Mouse (Mus musculus) cerebellum, adult 2 months (tissue): ENCODE data around the gene Larp1.

Source experiments
- CTCF ChIP-seq: fragments of 200-500 bp; IDR thresholded peaks from 2 replicates; pipeline ENCODE4 v1.5.1; 2011; ENCODE audit warnings: low read depth, mild to moderate bottlenecking, control low read depth, low read length, moderate library complexity, borderline replicate concordance; ENCODE audit not compliant: insufficient read depth
- POLR2A ChIP-seq: fragments of 200-500 bp; IDR thresholded peaks from 2 replicates; pipeline ENCODE4 v1.6.1; 2011; ENCODE audit warnings: low read length, control low read depth, borderline replicate concordance; ENCODE audit not compliant: insufficient read depth

DNA sequence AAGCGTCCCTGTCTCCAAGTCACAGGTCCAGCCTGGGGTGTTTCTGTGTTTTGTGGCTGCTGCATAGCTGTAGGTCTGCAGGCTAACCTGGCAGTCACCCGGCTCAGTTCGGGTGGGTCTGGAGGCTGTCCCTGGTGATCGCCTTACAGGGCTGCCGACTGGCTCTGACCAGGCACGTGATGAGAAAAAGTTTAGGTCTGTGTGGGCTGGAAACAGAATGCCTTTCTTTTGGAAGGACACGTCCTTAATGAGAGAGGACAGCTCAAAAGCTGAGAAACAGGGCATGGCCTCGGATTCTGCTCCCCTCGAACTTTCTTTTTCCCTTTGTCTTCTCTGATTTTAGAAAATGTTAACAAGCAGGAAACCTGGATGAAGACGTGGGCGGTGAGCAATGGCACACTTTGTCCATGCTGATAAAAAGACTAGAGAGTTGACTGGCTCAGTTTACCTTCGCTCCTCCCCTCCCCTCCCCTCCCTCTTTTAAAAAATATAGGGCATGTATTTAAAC, 84.2 kb downstream of the Larp1 start, which contains the start of gene Gm12248:
- TF ChIP-seq CTCF: no peak
- no peak for TF ChIP-seq POLR2A
